Mouse (Mus musculus): ENCODE data around the gene Hnrnpa3.
"Not testable (repeated sequence)": the region's sequence is repeated elsewhere in the genome, so short reads cannot be mapped to it uniquely, and the experiment has no call there.

Hnrnpa3 gene

DNA sequence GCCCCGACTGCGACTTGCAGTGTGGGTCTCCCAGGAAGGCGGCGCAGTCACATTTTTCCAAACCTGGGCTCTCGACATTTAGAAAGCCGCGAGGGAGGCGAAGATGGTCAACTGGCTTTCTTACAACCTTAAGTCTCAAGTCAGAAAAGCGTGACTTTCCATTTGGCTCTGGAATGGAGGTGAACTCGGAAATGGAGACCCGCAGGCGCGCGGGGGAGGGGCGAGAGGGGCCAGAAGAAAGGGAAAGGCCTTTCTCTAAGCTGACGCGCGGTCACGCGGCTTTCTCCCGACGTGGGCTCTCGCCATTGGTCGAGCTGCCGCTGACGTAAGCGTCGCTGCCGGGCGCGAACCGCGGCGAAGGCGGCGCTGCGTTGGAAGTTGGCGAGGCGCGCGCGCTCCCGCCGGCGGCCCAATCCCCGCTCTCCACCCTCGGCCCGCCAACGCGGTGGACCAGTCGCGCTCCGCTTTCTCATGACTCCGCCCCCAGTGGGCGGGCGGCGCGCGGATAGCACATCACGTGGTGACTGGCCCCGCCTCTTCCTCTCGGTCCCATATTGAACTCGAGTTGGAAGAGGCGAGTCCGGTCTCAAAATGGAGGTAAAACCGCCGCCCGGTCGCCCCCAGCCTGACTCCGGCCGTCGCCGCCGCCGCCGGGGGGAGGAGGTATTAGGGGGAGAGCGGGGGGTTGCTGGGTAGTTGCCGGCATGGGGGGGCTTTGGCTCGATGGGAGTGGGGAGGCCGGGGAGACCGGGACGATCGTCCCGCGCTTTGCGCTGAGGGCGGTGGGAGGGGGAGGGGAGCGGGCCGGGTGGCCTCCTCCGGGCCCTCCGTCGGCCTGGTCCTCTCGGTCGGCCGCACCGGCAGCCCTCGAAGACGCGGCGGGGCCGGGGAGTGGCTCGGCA lies at the start of gene Hnrnpa3:
Hnrnpa3 (plus strand) TSS at position 535 of the 902 bp plus-strand sequence.
- peak; percentile 93 for ATAC-seq (ENCODE audit: low TSS enrichment)

DNA sequence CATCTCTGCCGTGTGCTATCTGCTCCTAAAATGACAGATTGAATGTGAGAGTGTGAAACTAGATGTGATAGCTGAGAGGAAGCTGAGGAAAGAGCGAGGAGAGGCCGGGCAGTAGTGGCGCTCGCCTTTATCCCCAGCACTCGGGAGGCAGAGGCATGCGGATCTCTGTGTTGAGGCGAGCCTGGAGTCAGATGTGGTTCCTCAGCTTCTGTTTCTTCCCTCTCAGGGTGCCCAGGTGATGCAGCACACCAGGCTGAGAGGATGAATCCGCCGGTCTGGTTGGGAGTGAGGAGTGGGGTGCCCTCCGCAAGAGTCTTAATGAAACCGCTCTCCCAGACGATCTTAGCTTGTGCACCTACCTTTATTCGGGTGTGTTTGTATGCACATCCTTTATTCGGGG lies 49.1 kb upstream of the Hnrnpa3 start:
- ATAC-seq (ENCODE audit: low TSS enrichment): no peak

DNA sequence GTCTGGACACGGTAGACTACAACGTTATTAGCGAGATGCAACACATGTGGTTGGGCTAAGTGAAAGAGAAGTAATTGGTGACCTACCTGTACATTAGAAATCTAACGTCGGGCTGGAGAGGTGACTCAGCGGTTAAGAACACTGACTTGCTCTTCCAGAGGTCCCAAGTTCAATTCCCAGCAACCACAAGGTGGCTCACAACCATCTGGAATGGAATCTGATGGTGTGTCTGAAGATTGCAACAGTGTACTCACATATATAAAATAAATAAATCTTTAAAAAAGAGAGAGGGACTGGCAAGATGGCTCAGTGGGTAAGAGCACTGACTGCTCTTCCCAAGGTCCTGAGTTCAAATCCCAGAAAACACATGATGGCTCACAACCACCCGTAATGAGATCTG lies 48.5 kb upstream of the Hnrnpa3 start:
- not testable (repeated sequence) for ATAC-seq (ENCODE audit: low TSS enrichment)

DNA sequence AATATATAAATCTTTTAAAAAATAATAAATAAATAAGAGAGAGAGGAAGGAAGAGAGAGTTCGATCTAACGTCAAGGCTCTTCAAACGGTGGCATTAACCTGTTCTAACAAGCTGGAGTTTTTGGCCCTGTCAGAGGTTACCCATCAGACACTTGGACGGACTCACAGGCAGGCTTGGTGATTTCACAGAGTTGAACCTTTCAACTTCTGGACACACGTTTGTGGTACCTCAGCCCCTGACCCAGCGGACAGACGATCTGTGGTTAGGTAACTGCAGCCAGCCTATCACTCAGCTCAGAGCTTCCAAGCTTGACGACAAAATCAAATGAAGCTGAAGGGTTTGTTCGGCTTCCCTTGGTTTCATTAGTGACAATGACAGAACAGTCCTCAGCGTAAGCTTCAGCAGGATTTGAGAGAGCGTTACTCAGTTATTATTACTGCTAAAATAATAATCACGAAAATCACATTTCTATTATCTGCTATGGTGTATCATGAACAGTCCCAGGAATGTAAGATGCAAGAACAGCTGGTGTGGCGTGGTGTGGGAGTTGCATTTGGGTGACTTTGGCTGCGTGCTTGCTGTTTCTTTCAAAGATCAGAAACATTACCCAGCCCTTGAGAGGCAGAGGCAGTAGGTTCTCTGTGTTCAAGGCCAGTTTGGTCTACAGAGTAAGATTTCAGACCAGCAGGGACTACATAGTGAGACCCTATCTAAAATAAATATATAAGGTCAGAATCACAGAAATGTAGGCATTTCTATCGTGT lies 47.8 kb upstream of the Hnrnpa3 start:
- ATAC-seq (ENCODE audit: low TSS enrichment): no peak

DNA sequence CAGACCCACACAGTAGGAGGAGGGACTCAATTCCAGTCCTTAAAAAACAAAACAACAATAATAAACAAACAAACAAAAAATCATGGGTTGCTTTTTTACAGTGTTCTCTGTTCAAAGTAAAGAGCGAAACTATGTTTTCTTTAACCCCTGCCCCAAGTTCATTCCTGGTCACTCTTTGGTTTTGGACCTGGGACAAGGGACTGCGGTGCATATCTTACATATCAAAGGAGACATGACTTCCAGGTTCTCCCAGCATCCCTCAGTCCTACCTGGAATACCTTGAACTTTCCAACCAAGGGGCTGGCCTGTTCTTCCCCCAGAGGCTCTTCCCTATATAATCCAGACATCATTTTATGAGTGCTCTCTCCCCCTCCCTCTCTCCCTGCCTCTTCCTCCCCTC lies 47.1 kb upstream of the Hnrnpa3 start:
- no peak for ATAC-seq (ENCODE audit: low TSS enrichment)

DNA sequence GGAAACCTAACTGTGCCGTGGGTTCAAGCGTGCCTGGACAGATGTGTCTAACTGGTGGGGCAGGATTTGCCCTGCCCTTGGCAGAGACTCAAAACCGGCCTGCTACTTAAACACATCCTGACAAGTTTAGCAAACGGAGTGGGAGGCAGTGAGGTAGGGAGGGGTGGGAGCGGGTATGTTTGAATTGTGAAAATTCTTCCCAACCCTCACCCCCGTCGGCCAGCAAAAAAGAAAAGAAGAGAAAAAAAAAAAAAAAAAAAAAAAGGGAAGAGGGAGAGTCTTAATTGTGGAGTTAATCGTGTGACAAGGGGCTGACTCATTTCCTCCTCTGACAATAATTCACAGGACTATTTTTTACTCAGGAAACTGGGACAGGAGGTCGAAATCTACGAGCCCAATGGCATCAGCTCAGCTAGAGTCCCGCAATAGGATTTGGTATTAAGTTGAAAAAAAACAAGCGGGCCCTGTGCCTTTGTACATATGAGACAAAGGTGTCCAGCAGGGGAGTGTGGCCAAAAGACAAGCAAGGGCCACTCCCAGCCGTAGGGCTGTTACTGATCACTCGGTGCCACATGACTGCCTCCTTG lies 46.0 kb upstream of the Hnrnpa3 start:
- no peak for ATAC-seq (ENCODE audit: low TSS enrichment)

DNA sequence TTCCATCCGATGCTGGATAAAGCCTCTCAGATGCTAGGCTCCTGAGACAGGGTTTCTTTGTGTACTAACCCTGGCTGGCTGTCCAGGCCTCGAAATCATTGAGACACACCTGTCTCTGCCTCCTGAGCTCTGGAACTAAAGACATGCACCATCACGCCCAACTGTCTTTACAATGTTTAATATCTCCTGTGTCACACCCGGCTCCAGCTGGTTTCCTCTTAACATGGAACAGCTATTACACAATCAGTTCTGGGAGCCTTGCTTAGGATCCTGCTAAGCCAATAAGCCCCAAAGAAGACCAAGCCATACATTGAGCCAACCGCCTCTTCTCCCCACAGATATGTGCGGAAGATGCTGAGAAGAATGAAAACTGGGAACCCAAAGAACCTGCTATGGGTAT lies 44.5 kb upstream of the Hnrnpa3 start:
- no peak for ATAC-seq (ENCODE audit: low TSS enrichment)

DNA sequence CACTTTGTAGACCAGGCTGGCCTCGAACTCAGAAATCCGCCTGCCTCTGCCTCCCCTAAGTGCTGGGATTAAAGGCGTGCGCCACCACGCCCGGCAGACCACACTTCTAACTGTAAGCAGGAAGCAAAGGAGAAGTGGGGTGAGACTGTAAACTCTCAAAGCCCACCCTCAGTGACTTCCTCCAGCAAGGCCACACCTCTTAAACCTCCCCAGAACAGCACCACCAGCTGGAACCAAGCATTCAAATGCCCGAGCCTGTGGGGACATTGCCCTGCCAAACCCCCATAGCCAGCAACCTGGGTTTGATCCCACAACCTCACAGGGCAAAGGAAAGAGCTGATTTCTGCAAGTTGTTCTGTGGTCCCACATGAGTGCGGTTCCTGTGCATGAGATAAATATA lies 42.1 kb upstream of the Hnrnpa3 start:
- ATAC-seq (ENCODE audit: low TSS enrichment): no peak

DNA sequence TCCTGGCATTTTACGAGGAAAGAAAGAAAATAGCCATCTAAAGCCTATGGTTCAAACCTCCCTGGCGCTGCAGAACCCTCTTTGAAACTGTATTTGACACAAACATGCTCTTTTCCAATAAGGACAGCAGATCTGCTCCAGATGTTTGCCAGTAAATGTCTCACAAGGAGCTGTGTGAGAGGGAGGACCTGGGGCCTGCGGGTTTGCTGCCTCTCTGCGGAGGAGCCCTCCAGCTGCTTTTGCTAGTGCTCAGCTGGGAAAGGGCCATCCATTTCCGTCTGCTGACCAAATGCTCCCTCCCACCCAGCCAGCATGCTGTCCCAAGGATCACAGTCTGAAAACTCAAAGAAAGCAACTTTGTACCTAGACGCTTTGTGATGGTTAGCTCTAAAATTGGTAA lies 40.3 kb upstream of the Hnrnpa3 start:
- ATAC-seq (ENCODE audit: low TSS enrichment): no peak

DNA sequence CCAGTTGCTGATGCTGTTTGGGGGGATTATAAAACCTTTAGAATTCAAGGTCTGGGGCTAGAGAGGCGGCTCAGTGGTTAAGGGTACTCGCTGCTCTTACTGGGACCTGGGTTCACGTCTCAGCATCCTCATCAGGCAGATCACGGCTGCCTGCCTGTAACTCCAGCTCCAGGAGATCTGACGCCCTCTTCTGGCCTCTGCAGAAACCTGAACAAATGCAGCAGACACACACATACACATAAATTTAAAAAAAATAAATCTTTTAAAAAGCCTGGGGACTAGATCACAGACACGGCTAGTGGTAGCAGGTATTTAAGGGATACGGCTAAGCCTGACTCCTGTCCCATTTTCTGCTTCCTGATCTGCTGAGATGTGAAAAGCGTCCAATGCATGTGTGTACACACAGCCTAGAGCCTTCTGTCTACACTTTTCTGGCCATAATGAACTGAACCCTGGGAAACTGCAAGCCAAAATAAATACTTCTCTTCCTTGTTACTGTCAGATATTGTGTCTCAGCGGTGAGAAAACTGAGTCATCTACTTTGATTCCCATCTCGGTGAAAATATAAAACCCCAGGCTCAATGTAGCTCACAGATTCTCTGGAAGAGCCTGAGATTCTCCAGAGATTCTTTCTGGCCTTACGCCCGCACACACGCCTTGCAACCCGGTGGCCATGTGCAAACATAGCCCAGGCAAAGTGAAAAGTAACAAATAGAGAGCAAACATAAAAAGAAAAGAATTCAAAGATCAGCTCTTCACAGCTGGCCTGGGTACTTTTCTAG lies 37.0 kb upstream of the Hnrnpa3 start:
- ATAC-seq (ENCODE audit: low TSS enrichment): 0 out of 2 replicates have a peak, but pooled peaks have one; percentile 50

DNA sequence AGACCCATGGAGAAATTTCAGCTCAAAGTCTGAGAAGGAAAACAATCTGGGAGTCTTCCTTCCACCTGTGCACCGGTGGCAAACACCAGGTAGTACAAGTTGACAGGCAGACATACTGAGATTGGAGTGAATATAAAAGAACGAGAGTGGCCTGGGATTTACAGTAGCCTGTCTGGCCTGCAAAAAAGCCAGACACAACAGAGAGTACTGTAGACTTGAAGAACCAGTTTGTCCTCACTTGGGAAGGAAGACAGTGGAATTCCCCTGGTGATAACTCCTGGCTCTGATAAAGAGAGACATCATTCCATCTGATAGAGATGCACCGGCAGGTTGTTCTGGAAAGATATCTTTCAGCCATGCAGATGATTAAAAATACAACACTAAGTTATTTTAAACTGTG lies 34.0 kb upstream of the Hnrnpa3 start:
- no peak for ATAC-seq (ENCODE audit: low TSS enrichment)

DNA sequence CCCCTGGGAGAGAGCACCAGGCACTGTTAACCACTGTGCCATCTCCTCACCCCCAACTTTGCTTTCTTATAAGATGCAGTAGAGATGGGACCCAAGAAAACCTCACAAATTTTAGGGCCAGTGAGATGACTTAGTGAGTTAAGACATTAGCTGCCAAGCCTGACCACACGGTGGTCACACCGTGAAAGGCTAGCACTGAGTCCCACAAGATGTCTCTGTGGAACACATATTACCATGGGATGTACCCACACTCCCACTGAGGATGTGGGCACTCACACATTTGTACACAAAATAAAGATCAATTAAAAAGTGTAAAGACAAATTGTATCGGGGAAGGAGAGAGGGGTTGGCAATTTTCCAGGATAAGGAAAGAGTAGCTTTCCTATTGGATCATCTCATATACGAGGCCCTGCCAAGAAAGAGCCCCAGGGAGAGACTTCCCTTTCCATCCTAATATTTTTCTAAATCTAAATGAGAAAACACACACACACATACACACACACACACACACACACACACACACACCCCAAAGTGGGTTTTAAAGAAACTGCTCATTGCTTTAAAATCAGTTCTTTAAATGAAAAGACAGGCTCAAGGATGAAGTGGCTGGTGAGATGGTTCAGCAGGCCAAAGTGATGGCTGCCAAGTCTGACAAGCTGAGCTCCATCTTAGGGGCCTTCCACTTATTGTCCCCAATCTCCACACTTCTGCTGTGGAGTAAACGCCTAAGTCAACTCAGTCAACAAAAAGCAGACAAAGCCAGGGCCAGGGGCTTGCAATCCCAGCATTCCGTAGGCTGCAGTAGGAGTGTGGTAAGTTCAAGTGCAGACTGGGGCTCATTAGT lies 32.2 kb upstream of the Hnrnpa3 start:
- no peak for ATAC-seq (ENCODE audit: low TSS enrichment)

DNA sequence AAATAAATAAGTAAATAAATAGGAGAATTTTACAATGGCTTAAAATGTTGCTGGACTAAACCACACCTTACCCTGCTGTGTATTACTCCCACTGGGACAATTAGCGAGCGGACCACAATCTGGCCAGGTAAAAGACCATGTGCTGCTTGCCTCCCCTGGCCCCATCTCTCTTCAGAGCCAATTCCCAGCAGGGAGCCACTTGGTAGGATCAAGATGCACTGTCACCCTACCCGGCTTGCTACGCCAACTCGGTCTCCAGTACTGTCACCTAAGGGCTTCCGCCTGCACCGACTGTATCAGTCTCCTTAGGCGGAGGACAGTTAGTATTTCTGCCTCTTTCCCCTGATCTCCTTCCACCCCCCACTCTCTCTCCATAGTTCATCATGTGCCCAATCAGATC lies 30.6 kb upstream of the Hnrnpa3 start:
- ATAC-seq (ENCODE audit: low TSS enrichment): no peak

DNA sequence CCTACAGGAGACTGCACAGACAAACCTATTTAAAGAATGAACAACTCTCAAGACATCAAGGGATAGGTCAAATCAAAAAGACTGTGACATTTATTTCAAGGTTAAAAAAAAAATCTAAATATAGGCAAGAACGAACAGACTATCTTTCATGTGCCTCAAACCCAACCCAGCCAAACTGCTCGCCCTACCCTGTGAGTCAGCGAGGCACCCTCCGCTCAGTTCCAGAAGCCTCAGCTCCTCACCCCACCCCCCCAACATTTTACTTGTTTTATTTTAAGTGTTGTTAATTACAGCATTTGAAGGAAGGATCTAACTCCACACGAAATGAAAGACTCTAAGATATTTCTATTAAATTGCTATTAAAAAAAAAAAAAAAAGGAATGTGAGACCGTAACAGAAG lies 27.6 kb upstream of the Hnrnpa3 start:
- no peak for ATAC-seq (ENCODE audit: low TSS enrichment)

DNA sequence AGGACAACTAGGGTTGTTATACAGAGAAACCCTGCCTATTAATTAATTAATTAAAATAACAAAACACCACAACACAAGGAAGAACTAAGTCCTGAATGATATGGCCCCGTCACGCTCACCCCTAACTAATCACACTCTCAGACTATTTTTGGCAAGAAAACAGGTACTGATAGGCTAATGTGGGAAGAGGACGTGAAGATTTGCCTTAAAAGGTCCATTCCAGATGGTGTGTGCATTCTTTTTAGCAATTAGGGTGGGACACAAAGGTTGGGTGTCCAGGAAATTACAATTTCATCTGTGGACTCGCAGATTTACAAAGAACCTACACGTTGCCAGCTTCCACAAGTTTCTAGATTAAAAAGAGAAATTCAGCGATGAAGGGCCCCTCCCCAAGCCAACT lies 27.0 kb upstream of the Hnrnpa3 start:
- ATAC-seq (ENCODE audit: low TSS enrichment): no peak

DNA sequence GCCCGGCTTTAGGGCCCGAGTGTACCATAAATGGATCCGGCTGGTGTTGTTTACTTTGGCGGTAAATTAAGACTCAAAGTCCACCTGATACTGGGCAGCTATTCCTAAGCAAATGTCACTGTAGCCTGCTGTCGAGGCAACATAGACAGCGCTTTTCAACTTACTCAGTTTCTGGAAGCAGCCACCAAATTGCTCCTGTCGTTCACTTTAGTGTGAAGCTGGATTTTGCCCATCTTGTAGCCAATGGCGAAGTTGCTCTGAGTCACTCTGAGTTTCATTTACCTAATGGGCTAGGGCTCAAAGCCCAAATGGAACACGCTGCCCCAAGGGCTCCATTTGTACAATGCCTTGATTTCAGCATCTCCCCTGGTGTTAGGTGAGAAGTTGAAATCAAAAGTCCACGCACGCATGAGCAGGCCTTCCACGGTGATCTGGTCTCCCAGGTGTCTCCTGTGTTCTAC lies 26.3 kb upstream of the Hnrnpa3 start:
- ATAC-seq (ENCODE audit: low TSS enrichment): no peak

DNA sequence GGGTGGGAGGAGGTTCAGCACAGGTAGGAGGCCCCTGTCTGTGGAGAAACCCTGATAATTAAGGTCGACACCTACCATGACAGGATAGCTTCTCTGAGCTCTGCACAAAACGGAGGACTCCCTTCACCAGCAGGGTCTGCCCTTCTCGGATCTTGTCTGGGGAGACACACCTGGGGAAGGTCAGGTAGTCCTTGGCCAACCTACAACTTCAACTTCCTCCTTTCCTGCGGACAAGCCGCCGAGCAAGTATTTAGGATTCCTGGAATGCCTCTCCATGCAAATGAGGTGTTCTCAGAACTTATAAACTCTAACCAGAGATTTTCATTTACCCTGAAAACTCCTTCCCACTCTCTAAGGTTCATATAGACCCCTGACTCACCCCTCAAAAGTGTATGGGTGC lies 25.7 kb upstream of the Hnrnpa3 start:
- ATAC-seq (ENCODE audit: low TSS enrichment): no peak

DNA sequence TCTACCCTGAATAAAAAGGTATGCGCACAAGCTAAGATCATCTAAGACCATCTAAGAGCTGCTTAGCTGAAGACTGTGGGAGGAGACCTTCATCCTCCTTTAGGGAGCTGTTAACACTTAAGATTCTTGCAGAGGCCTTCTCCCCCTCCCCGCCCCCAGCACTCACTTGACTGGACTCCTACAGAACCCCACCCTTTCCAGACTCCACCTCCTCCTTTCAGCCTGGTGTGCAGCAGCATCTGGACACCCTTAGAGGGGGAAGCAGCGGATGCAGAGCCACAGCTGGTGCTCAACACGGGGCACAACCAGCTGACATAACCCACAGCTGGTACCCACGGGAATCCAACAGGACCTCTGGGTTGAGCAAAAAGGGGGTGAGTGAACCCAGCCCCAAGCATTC lies 25.3 kb upstream of the Hnrnpa3 start:
- ATAC-seq (ENCODE audit: low TSS enrichment): no peak

DNA sequence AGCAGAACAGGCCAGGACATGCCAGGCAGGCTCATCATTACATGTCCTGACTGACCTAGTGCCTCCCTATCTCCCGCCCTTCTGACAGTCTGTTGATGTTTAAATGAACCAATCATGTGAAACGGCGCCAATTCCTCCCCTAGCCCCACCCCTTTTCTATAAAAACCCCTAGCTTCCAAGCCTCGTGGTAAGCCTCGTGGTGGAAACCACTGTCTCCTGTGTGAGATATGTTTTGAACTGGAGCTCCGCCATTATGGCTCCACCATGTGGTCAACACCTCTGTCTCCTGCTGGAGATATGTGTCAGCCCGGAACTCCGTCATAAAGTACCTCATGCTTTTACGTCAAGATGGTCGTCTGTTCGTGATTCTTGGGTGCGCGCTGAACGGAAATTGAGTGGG lies 24.6 kb upstream of the Hnrnpa3 start:
- not testable (repeated sequence) for ATAC-seq (ENCODE audit: low TSS enrichment)

DNA sequence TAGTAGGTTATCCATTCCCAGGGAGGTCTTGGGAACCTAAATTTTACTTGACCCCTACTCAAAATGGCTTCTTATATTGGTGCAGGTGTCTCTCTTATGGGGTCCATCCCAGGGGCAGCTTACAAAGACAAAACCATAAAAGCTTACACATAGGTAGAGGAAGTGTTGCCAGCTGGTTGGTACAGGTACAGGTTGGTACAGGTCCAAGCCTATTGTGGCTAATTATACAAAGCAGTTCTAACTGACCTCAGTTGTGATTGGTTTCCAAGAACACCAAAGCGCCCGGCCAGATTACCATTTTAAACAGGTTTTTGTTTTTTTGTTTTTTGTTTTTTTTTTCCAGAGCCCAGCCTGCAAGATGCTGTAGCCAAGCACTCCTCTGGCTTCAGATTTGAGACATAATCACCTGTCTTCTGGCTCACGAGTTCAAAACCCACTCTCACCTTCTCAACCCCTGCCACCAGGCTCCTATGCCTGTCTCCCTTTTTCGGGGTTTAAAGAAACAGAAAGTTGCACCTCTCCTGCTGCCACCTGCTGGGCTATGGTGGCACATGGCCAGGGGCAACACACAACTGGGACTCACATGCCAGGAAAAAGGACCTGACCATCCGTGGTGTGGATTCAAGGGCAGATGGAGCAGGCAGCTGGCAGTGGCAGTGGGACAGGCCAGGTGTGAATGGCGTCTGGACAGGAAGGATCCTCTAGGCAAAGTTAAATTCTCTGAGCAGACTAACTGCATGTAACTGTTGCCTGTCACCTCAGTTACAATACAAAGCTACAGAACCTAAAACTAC lies 22.6 kb upstream of the Hnrnpa3 start:
- ATAC-seq (ENCODE audit: low TSS enrichment): no peak
